Mouse (Mus musculus) heart, embryonic 14.5 days (tissue): Measurements from ENCODE around the gene Chst11. TPM values are rescaled to one million over a fixed set of nuclear protein-coding genes. Genes with fewer than 3 reads are reported as not detected.

Source experiments
- ATAC-seq: fragments of 200-750 bp; cut with Nextera tagmentation; 2 replicates; pipeline ENCODE4 v1.8.0; 2017; ENCODE audit warnings: low read depth, moderate TSS enrichment; ENCODE audit not compliant: insufficient number of reproducible peaks, insufficient read depth, low FRiP score
- H3K27ac ChIP-seq, 2 experiments: fragments of 200-500 bp in 1 of 2; fragments of 300-500 bp in 1 of 2; sonication (generic) in 1 of 2; replicated peaks in 1 of 2; 2 replicates each; pipeline ENCODE4 v1.5.1; 2012 to 2014; ENCODE audit warnings: low read depth in 2 of 2, low read length in 2 of 2, control low read depth in 1 of 2, mild to moderate bottlenecking in 1 of 2, mixed read lengths in 1 of 2; ENCODE audit not compliant: control insufficient read depth in 1 of 2, insufficient read depth in 1 of 2
- H3K27me3 ChIP-seq: fragments of 300-500 bp; sonication (generic); 2 replicates; pipeline ENCODE4 v1.6.1; 2014; ENCODE audit warnings: mild to moderate bottlenecking, low read length, control low read depth; ENCODE audit not compliant: control insufficient read depth, insufficient read depth
- H3K36me3 ChIP-seq: fragments of 300-500 bp; sonication (generic); 2 replicates; pipeline ENCODE4 v1.6.1; 2014; ENCODE audit warnings: mild to moderate bottlenecking, control low read depth, low read length, mixed read lengths; ENCODE audit not compliant: control insufficient read depth, insufficient read depth
- H3K4me1 ChIP-seq, 2 experiments: fragments of 200-500 bp in 1 of 2; fragments of 300-500 bp in 1 of 2; sonication (generic) in 1 of 2; 2 replicates each; pipeline ENCODE4 v1.6.1; 2012 to 2014; ENCODE audit warnings: low read length in 2 of 2, control low read depth in 1 of 2, mixed read lengths in 1 of 2; ENCODE audit not compliant: control insufficient read depth in 2 of 2, insufficient read depth in 2 of 2
- H3K4me2 ChIP-seq: fragments of 300-500 bp; sonication (generic); 2 replicates; pipeline ENCODE4 v1.6.1; 2014; ENCODE audit warnings: mild to moderate bottlenecking, low read length
- H3K4me3 ChIP-seq, 2 experiments: fragments of 200-500 bp in 1 of 2; fragments of 300-500 bp in 1 of 2; sonication (generic) in 1 of 2; 2 replicates each; pipeline ENCODE4 v1.5.1; 2012 to 2014; ENCODE audit warnings: low read length in 2 of 2, mild to moderate bottlenecking in 2 of 2, control low read depth in 1 of 2, low read depth in 1 of 2, moderate library complexity in 1 of 2; ENCODE audit not compliant: control insufficient read depth in 1 of 2, insufficient read depth in 1 of 2
- H3K9ac ChIP-seq: fragments of 300-500 bp; sonication (generic); 2 replicates; pipeline ENCODE4 v1.6.1; 2014; ENCODE audit warnings: mild to moderate bottlenecking, low read length
- H3K9me3 ChIP-seq: fragments of 300-500 bp; sonication (generic); 2 replicates; pipeline ENCODE4 v1.6.1; 2016; ENCODE audit warnings: low read length, control low read depth; ENCODE audit not compliant: control insufficient read depth
- WGBS: fragments of 180-500 bp; shearing (Covaris S2); extraction: QIAGEN DNeasy Blood & Tissue Kit; methylation state at CpG from one replicate; pipeline ENCODE4 v1.1.7; 2014; 5-methylcytosine and 5-hydroxymethylcytosine counted together
- polyA plus RNA-seq: library from polyadenylated mRNA; unstranded; fragments of >200 nt; fragmentation: Nextera tagmentation; extraction: Ambion mirVana; gene quantifications from 2 replicates; pipeline ENCODE4 v1.2.1, GENCODE M21; 2014

The Chst11 gene
- polyA plus RNA-seq, 1 experiment from 2014 or later: 3.3 TPM

GRCm38 (mm10) chr10:83031561-83031960, 46.3 kb downstream of the Chst11 start:
- H3K36me3 ChIP-seq: no peaks in the 10 kb centered on the region
- H3K9me3 ChIP-seq: no peaks in the 10 kb centered on the region
- peaks cover 14 to 17% of the 10 kb centered on the region in 2 experiments for H3K4me1 ChIP-seq
- WGBS: 62% methylated on average over 4 of the region's 4 CpGs
- H3K27me3 ChIP-seq: no peaks in the 10 kb centered on the region
- H3K27ac ChIP-seq: no peak overlapping the region
- H3K9ac ChIP-seq: no peak overlapping the region
- no peak for ATAC-seq
- no peak overlapping the region for H3K4me3 ChIP-seq
- H3K4me2 ChIP-seq: no peak overlapping the region

- H3K4me3 ChIP-seq: no peak overlapping the region
- H3K9ac ChIP-seq: no peak overlapping the region
- no peak overlapping the region for H3K27ac ChIP-seq
- H3K4me2 ChIP-seq: no peak overlapping the region
- no peaks in the 10 kb centered on the region for H3K36me3 ChIP-seq
- ATAC-seq: 0 out of 2 replicates have a peak, but pooled peaks have one; percentile 22
- WGBS: 47% methylated on average over 10 of the region's 10 CpGs
- H3K9me3 ChIP-seq: no peaks in the 10 kb centered on the region
- H3K27me3 ChIP-seq: no peaks in the 10 kb centered on the region
- peaks cover 16 to 21% of the 10 kb centered on the region in 2 experiments for H3K4me1 ChIP-seq
These were observed 47.3 kb downstream of the Chst11 start for GRCm38 (mm10) chr10:83032559-83032958.

GRCm38 (mm10) chr10:83036340-83037045, 51.2 kb downstream of the Chst11 start:
- peak overlapping the region in 1 of 2 experiments; percentile 2; a peak in 1 of 4 replicates for H3K27ac ChIP-seq
- H3K9ac ChIP-seq: no peak overlapping the region
- H3K4me1 ChIP-seq: peaks cover 14 to 19% of the 10 kb centered on the region in 2 experiments
- H3K4me3 ChIP-seq: no peak overlapping the region
- WGBS: 82% methylated on average over 20 of the region's 20 CpGs
- no peak for ATAC-seq
- no peaks in the 10 kb centered on the region for H3K27me3 ChIP-seq
- H3K9me3 ChIP-seq: no peaks in the 10 kb centered on the region
- no peak overlapping the region for H3K4me2 ChIP-seq
- H3K36me3 ChIP-seq: no peaks in the 10 kb centered on the region

GRCm38 (mm10) chr10:83038166-83038565, 52.9 kb downstream of the Chst11 start:
- Histone ChIP-seq H3K9ac (no peak overlapping the region), H3K36me3 (no peaks in the 10 kb centered on the region), H3K4me3 (no peak overlapping the region), H3K27ac (no peak overlapping the region), H3K9me3 (no peaks in the 10 kb centered on the region), H3K4me2 (no peak overlapping the region), H3K27me3 (no peaks in the 10 kb centered on the region), H3K4me1 (peaks cover 19 to 28% of the 10 kb centered on the region in 2 experiments)
- WGBS: 86% methylated on average over 9 of the region's 9 CpGs
- no peak for ATAC-seq

GRCm38 (mm10) chr10:83039414-83039813, 54.1 kb downstream of the Chst11 start:
- Histone ChIP-seq H3K36me3 (no peaks in the 10 kb centered on the region), H3K4me1 (peaks cover 26 to 37% of the 10 kb centered on the region in 2 experiments), H3K4me3 (no peak overlapping the region), H3K4me2 (no peak overlapping the region), H3K9ac (no peak overlapping the region), H3K27ac (no peak overlapping the region), H3K9me3 (no peaks in the 10 kb centered on the region), H3K27me3 (no peaks in the 10 kb centered on the region)
- 82% methylated on average over 10 of the region's 10 CpGs for WGBS
- ATAC-seq: no peak

GRCm38 (mm10) chr10:83041875-83042274, 56.6 kb downstream of the Chst11 start:
- WGBS: 49% methylated on average over 9 of the region's 9 CpGs
- no peaks in the 10 kb centered on the region for H3K36me3 ChIP-seq
- H3K9ac ChIP-seq: no peak overlapping the region
- H3K4me3 ChIP-seq: no peak overlapping the region
- no peaks in the 10 kb centered on the region for H3K9me3 ChIP-seq
- H3K4me2 ChIP-seq: no peak overlapping the region
- no peak for ATAC-seq
- no peaks in the 10 kb centered on the region for H3K27me3 ChIP-seq
- peaks cover 17 to 29% of the 10 kb centered on the region in 2 experiments for H3K4me1 ChIP-seq
- H3K27ac ChIP-seq: peak overlapping the region in 1 of 2 experiments; percentile 80; a peak in 1 of 4 replicates

- ATAC-seq: peak; percentile 43; the same call in 1 of the 2 replicates
- H3K27ac ChIP-seq: peak overlapping the region; percentile 68 to 80
- WGBS: 44% methylated on average over 10 of the region's 10 CpGs
- no peak overlapping the region for H3K4me3 ChIP-seq
- H3K27me3 ChIP-seq: no peaks in the 10 kb centered on the region
- peak overlapping the region; percentile 48 for H3K9ac ChIP-seq
- no peaks in the 10 kb centered on the region for H3K9me3 ChIP-seq
- no peaks in the 10 kb centered on the region for H3K36me3 ChIP-seq
- H3K4me1 ChIP-seq: peaks cover 17 to 27% of the 10 kb centered on the region in 2 experiments
- H3K4me2 ChIP-seq: no peak overlapping the region
These were observed 57.5 kb downstream of the Chst11 start for GRCm38 (mm10) chr10:83042613-83043477.
